Mouse (Mus musculus): Measurements from ENCODE around the gene Tecr.
"Not testable (repeated sequence)": the region's sequence is repeated elsewhere in the genome, so short reads cannot be mapped to it uniquely, and the experiment has no call there.

Gene Tecr

GRCm38 (mm10) chr8:83579676-83580075, 28.1 kb downstream of the Tecr start:
- peak; percentile 3 for DNase-seq

- DNase-seq: peak; percentile 8
These were observed 29.4 kb downstream of the Tecr start for GRCm38 (mm10) chr8:83578131-83579055.

- DNase-seq: peak; percentile 14
These were observed 30.4 kb downstream of the Tecr start for GRCm38 (mm10) chr8:83577384-83577791.

- DNase-seq: peak; percentile 9
These were observed 30.9 kb downstream of the Tecr start for GRCm38 (mm10) chr8:83576921-83577320.

- DNase-seq: peak; percentile 5
These were observed 31.3 kb downstream of the Tecr start for GRCm38 (mm10) chr8:83576516-83576895.

- peak; percentile 19 for DNase-seq
These were observed 31.9 kb downstream of the Tecr start for GRCm38 (mm10) chr8:83575561-83576515.

GRCm38 (mm10) chr8:83574631-83575315, 33.0 kb downstream of the Tecr start:
- peak; percentile 20 for DNase-seq

- peak; percentile 16 for DNase-seq
These were observed 34.5 kb downstream of the Tecr start for GRCm38 (mm10) chr8:83573140-83573875.

GRCm38 (mm10) chr8:83572246-83572812, 35.4 kb downstream of the Tecr start:
- no peak for DNase-seq

GRCm38 (mm10) chr8:83571791-83572190, 36.0 kb downstream of the Tecr start:
- DNase-seq: peak; percentile 7

- not testable (repeated sequence) for DNase-seq
These were observed 36.8 kb downstream of the Tecr start for GRCm38 (mm10) chr8:83571001-83571340.

GRCm38 (mm10) chr8:83570272-83571000, 37.3 kb downstream of the Tecr start:
- DNase-seq: peak; percentile 11

- peak; percentile 6 for DNase-seq
These were observed 38.6 kb downstream of the Tecr start for GRCm38 (mm10) chr8:83569165-83569564.

GRCm38 (mm10) chr8:83568755-83569154, 39.0 kb downstream of the Tecr start:
- no peak for DNase-seq

GRCm38 (mm10) chr8:83568128-83568527, 39.6 kb downstream of the Tecr start:
- peak; percentile 8 for DNase-seq

GRCm38 (mm10) chr8:83567668-83568067, 40.1 kb downstream of the Tecr start:
- DNase-seq: peak; percentile 11

GRCm38 (mm10) chr8:83566469-83567395, 41.0 kb downstream of the Tecr start, which contains the start of gene Ndufb7:
TSS of gene Ndufb7 (plus strand) at chr8:83566671.
- peak; percentile 99 for DNase-seq

GRCm38 (mm10) chr8:83565731-83566375, 41.9 kb downstream of the Tecr start:
- peak; percentile 29 for DNase-seq

GRCm38 (mm10) chr8:83563246-83563645, 44.5 kb downstream of the Tecr start:
- DNase-seq: no peak
